Mouse (Mus musculus): Measurements from ENCODE around the gene Tbx15. TPM values are rescaled to one million over a fixed set of nuclear protein-coding genes. Genes with fewer than 3 reads are reported as not detected.

Tbx15 gene
- polyA plus RNA-seq, 1 experiment from 2014 or later = 0.24 TPM

DNA sequence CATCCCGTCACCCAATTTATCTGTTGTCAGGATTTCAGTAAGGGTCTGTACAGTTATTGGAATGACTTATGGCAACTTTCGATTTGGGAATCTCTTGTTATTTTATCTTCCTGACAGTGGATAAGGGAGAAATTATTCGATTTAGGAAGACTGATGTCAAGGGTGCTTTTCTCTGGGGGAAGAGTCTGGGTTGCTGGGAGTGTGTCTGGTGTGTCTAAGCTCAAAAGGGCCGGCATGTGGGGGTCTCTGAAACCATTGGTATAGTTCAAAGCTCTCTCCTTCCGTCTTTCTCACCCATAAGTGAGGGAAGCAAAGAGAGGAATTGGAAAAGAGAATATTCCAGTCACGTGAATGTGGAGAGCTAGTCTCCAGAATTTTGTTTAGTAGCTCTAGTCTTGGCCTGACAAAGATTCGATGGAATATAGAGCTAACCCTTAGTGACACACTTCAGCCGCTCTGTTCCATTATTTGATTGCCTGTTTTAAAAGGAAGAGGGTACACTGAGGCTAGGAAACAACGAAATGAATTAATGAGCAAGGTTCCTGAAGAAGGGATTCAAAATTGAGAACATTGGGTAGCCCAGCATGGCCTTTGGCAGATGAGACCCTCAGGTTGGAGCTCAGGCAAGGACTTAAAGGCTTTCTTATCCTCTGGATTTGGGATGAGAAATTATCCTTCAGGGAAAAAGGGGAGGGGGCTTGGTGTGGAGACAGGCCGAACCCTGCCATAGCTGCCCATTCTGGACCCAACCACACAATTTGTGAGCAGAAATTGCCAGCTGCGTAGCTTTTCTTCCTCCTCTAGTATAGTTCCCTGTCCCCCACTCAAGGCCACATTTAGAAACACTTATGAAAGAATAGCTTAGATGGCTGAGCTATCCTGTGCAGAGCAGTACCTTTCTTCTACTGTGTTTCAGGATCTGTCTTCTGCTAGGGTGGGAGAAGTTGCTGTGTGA is 15.5 kb downstream of the Tbx15 start:
- no peaks in the 10 kb centered on the region for H3K36me3 ChIP-seq (ENCODE audit: control insufficient read depth, insufficient read depth, low read length)
- no peak overlapping the region for H3K4me3 ChIP-seq (ENCODE audit: control insufficient read depth in 1 of 2, insufficient read depth in 1 of 2, low read depth in 1 of 2, low read length in 2 of 2)
- no peak for ATAC-seq (ENCODE audit: insufficient number of reproducible peaks, insufficient read depth, low FRiP score, low read depth)
- no peak overlapping the region for H3K27ac ChIP-seq (replicated peaks in 1 of 2; ENCODE audit: control insufficient read depth in 1 of 2, insufficient read depth in 1 of 2, low read depth in 2 of 2, low read length in 2 of 2)
- peaks cover 98% of the 10 kb centered on the region for H3K27me3 ChIP-seq (ENCODE audit: control insufficient read depth, insufficient read depth, low read length)
- no peaks in the 10 kb centered on the region for H3K9me3 ChIP-seq (ENCODE audit: control insufficient read depth, low read length)
- peaks cover 2 to 12% of the 10 kb centered on the region in 2 experiments; a peak in 2 of 4 replicates for H3K4me1 ChIP-seq (ENCODE audit: control insufficient read depth in 2 of 2, insufficient read depth in 2 of 2, low read length in 2 of 2)
- 8% methylated on average over 11 of the region's 11 CpGs for WGBS
- H3K4me2 ChIP-seq (ENCODE audit: low read length) = no peak overlapping the region
- no peak overlapping the region for H3K9ac ChIP-seq (ENCODE audit: low read length)

GRCm38 (mm10) chr3:99256366-99256750 is 16.2 kb downstream of the Tbx15 start:
- H3K4me1 ChIP-seq (ENCODE audit: control insufficient read depth in 2 of 2, insufficient read depth in 2 of 2, low read length in 2 of 2) = peaks cover 2 to 12% of the 10 kb centered on the region in 2 experiments; a peak in 2 of 4 replicates
- no peaks in the 10 kb centered on the region for H3K9me3 ChIP-seq (ENCODE audit: control insufficient read depth, low read length)
- no peak overlapping the region for H3K9ac ChIP-seq (ENCODE audit: low read length)
- 0 out of 4 replicates have a peak overlapping the region, but pooled peaks of 1 of the 2 experiments have one; percentile 14 for H3K4me3 ChIP-seq (ENCODE audit: control insufficient read depth in 1 of 2, insufficient read depth in 1 of 2, low read depth in 1 of 2, low read length in 2 of 2)
- ATAC-seq (ENCODE audit: insufficient number of reproducible peaks, insufficient read depth, low FRiP score, low read depth) = no peak
- H3K27me3 ChIP-seq (ENCODE audit: control insufficient read depth, insufficient read depth, low read length) = peaks cover 98% of the 10 kb centered on the region
- H3K27ac ChIP-seq (replicated peaks in 1 of 2; ENCODE audit: control insufficient read depth in 1 of 2, insufficient read depth in 1 of 2, low read depth in 2 of 2, low read length in 2 of 2) = no peak overlapping the region
- no peak overlapping the region for H3K4me2 ChIP-seq (ENCODE audit: low read length)
- no peaks in the 10 kb centered on the region for H3K36me3 ChIP-seq (ENCODE audit: control insufficient read depth, insufficient read depth, low read length)
- WGBS = 7% methylated on average over 11 of the region's 11 CpGs

GRCm38 (mm10) chr3:99256766-99257165 is 16.6 kb downstream of the Tbx15 start:
- Histone ChIP-seq H3K9ac (ENCODE audit: low read length) (no peak overlapping the region), H3K4me2 (ENCODE audit: low read length) (no peak overlapping the region), H3K27ac (replicated peaks in 1 of 2; ENCODE audit: control insufficient read depth in 1 of 2, insufficient read depth in 1 of 2, low read depth in 2 of 2, low read length in 2 of 2) (no peak overlapping the region), H3K4me1 (ENCODE audit: control insufficient read depth in 2 of 2, insufficient read depth in 2 of 2, low read length in 2 of 2) (peaks cover 2 to 12% of the 10 kb centered on the region in 2 experiments; a peak in 2 of 4 replicates), H3K4me3 (ENCODE audit: control insufficient read depth in 1 of 2, insufficient read depth in 1 of 2, low read depth in 1 of 2, low read length in 2 of 2) (peak overlapping the region in 1 of 2 experiments; percentile 14; a peak in 1 of 4 replicates), H3K9me3 (ENCODE audit: control insufficient read depth, low read length) (no peaks in the 10 kb centered on the region), H3K27me3 (ENCODE audit: control insufficient read depth, insufficient read depth, low read length) (peaks cover 98% of the 10 kb centered on the region), H3K36me3 (ENCODE audit: control insufficient read depth, insufficient read depth, low read length) (no peaks in the 10 kb centered on the region)
- ATAC-seq (ENCODE audit: insufficient number of reproducible peaks, insufficient read depth, low FRiP score, low read depth) = no peak
- 2% methylated on average over 20 of the region's 20 CpGs for WGBS

DNA sequence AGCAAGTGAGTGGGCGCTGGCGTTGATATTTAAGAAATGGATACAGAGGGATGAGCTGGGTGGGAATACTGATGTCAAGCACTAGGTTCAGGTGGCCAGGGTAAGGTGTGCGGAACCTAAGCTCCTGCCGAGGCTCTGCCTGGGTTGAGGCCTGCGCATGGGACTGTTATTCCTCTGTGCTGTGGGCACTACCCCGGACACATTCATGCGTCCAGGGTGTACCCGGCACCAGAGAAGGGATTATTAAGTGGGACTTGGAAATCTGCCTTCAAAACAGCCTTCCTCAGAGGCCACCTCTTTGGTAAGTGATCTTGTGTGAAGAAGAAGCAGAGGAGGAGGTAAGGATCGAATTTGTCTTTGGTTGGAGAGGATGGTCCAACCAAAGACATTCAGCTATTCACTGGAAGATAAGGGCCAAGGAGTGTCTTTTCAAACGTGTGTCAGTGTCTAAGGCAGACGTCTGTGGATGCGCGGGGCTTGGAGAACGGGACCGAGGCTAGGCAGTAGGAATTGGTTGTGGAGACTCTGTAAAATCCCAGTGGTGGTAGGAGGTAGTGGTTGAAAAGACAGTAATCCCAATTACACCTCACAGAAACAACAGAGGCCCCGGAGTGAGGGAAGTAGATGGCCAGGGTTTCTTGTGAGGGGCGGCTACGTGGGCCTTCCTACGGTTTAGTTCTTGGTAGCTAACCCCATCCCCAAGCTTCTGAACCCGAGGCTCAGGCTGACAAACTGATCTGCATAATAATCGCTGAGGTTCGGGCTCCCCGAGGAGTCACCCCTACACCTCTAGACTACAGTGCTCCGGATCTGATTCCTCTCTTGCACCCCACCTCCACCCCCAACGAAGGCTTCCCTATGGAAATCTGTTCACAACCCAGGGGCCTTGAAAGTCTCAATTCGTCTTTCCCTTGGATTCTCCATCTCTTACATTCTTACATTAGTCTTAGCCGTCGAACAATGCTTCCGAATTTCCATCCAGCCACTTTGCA is 17.7 kb downstream of the Tbx15 start:
- Histone ChIP-seq H3K27ac (replicated peaks in 1 of 2; ENCODE audit: control insufficient read depth in 1 of 2, insufficient read depth in 1 of 2, low read depth in 2 of 2, low read length in 2 of 2) (no peak overlapping the region), H3K27me3 (ENCODE audit: control insufficient read depth, insufficient read depth, low read length) (peaks cover 98% of the 10 kb centered on the region), H3K4me1 (ENCODE audit: control insufficient read depth in 2 of 2, insufficient read depth in 2 of 2, low read length in 2 of 2) (peaks cover 2 to 12% of the 10 kb centered on the region in 2 experiments; a peak in 2 of 4 replicates), H3K4me2 (ENCODE audit: low read length) (no peak overlapping the region), H3K4me3 (ENCODE audit: control insufficient read depth in 1 of 2, insufficient read depth in 1 of 2, low read depth in 1 of 2, low read length in 2 of 2) (no peak overlapping the region), H3K9me3 (ENCODE audit: control insufficient read depth, low read length) (no peaks in the 10 kb centered on the region), H3K9ac (ENCODE audit: low read length) (no peak overlapping the region), H3K36me3 (ENCODE audit: control insufficient read depth, insufficient read depth, low read length) (no peaks in the 10 kb centered on the region)
- ATAC-seq (ENCODE audit: insufficient number of reproducible peaks, insufficient read depth, low FRiP score, low read depth) = no peak
- WGBS = 4% methylated on average over 29 of the region's 29 CpGs

DNA sequence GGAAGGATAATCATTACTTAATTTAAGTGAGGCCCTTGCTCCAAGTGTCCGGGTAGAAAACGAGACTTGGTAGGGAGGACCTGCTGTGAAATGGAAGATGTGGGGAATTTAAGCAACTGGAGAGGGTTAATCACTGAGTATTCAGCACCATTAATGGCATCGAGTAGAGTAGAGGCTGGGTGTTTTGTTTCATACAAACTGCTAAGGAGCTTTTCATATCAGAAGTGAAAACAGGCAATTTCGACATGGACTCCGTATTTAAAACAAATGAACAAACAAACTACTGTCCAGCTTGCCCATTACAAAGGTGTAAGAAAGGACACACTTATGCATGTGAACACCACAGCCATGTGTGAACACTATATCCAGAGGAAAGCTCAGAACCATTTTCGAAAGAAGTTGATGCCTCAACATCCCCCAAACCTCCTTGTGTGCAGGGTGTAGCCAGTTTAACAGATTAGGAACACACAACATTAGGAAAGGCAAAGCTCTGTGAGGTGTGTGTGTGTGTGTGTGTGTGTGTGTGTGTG is 19.6 kb downstream of the Tbx15 start:
- Histone ChIP-seq H3K9ac (ENCODE audit: low read length) (no peak overlapping the region), H3K4me1 (ENCODE audit: control insufficient read depth in 2 of 2, insufficient read depth in 2 of 2, low read length in 2 of 2) (no peaks in the 10 kb centered on the region; a peak in 2 of 4 replicates), H3K4me3 (ENCODE audit: control insufficient read depth in 1 of 2, insufficient read depth in 1 of 2, low read depth in 1 of 2, low read length in 2 of 2) (no peak overlapping the region), H3K9me3 (ENCODE audit: control insufficient read depth, low read length) (no peaks in the 10 kb centered on the region), H3K4me2 (ENCODE audit: low read length) (no peak overlapping the region), H3K27me3 (ENCODE audit: control insufficient read depth, insufficient read depth, low read length) (peaks cover 96% of the 10 kb centered on the region), H3K36me3 (ENCODE audit: control insufficient read depth, insufficient read depth, low read length) (no peaks in the 10 kb centered on the region), H3K27ac (replicated peaks in 1 of 2; ENCODE audit: control insufficient read depth in 1 of 2, insufficient read depth in 1 of 2, low read depth in 2 of 2, low read length in 2 of 2) (no peak overlapping the region)
- WGBS = 11% methylated on average over 6 of the region's 6 CpGs
- ATAC-seq (ENCODE audit: insufficient number of reproducible peaks, insufficient read depth, low FRiP score, low read depth) = no peak

- peaks cover 96% of the 10 kb centered on the region for H3K27me3 ChIP-seq (ENCODE audit: control insufficient read depth, insufficient read depth, low read length)
- H3K9me3 ChIP-seq (ENCODE audit: control insufficient read depth, low read length) = no peaks in the 10 kb centered on the region
- H3K4me3 ChIP-seq (ENCODE audit: control insufficient read depth in 1 of 2, insufficient read depth in 1 of 2, low read depth in 1 of 2, low read length in 2 of 2) = no peak overlapping the region
- ATAC-seq (ENCODE audit: insufficient number of reproducible peaks, insufficient read depth, low FRiP score, low read depth) = no peak
- no peak overlapping the region for H3K4me2 ChIP-seq (ENCODE audit: low read length)
- H3K36me3 ChIP-seq (ENCODE audit: control insufficient read depth, insufficient read depth, low read length) = no peaks in the 10 kb centered on the region
- H3K9ac ChIP-seq (ENCODE audit: low read length) = no peak overlapping the region
- H3K4me1 ChIP-seq (ENCODE audit: control insufficient read depth in 2 of 2, insufficient read depth in 2 of 2, low read length in 2 of 2) = no peaks in the 10 kb centered on the region; a peak in 2 of 4 replicates
- no peak overlapping the region for H3K27ac ChIP-seq (replicated peaks in 1 of 2; ENCODE audit: control insufficient read depth in 1 of 2, insufficient read depth in 1 of 2, low read depth in 2 of 2, low read length in 2 of 2)
- WGBS = 28% methylated on average over 2 of the region's 2 CpGs
Observed at GRCm38 (mm10) chr3:99260395-99260794, 20.2 kb downstream of the Tbx15 start.

- Histone ChIP-seq H3K4me1 (ENCODE audit: control insufficient read depth in 2 of 2, insufficient read depth in 2 of 2, low read length in 2 of 2) (no peaks in the 10 kb centered on the region; a peak in 2 of 4 replicates), H3K4me2 (ENCODE audit: low read length) (no peak overlapping the region), H3K9ac (ENCODE audit: low read length) (no peak overlapping the region), H3K9me3 (ENCODE audit: control insufficient read depth, low read length) (peaks cover 3% of the 10 kb centered on the region; the same call in 1 of the 2 replicates), H3K27ac (replicated peaks in 1 of 2; ENCODE audit: control insufficient read depth in 1 of 2, insufficient read depth in 1 of 2, low read depth in 2 of 2, low read length in 2 of 2) (no peak overlapping the region), H3K36me3 (ENCODE audit: control insufficient read depth, insufficient read depth, low read length) (no peaks in the 10 kb centered on the region), H3K4me3 (ENCODE audit: control insufficient read depth in 1 of 2, insufficient read depth in 1 of 2, low read depth in 1 of 2, low read length in 2 of 2) (no peak overlapping the region), H3K27me3 (ENCODE audit: control insufficient read depth, insufficient read depth, low read length) (peaks cover 95% of the 10 kb centered on the region)
- no peak for ATAC-seq (ENCODE audit: insufficient number of reproducible peaks, insufficient read depth, low FRiP score, low read depth)
- 2% methylated on average over 18 of the region's 18 CpGs for whole genome bisulfite sequencing
Observed at GRCm38 (mm10) chr3:99261371-99261791, 21.2 kb downstream of the Tbx15 start.
